Mouse (Mus musculus): Measurements from ENCODE around the gene Arhgap21. TPM values are rescaled to one million over a fixed set of nuclear protein-coding genes. Genes with fewer than 3 reads are reported as not detected.

The Arhgap21 gene
- polyA plus RNA-seq (2017; shearing (Covaris generic)): 7.0 TPM

DNA sequence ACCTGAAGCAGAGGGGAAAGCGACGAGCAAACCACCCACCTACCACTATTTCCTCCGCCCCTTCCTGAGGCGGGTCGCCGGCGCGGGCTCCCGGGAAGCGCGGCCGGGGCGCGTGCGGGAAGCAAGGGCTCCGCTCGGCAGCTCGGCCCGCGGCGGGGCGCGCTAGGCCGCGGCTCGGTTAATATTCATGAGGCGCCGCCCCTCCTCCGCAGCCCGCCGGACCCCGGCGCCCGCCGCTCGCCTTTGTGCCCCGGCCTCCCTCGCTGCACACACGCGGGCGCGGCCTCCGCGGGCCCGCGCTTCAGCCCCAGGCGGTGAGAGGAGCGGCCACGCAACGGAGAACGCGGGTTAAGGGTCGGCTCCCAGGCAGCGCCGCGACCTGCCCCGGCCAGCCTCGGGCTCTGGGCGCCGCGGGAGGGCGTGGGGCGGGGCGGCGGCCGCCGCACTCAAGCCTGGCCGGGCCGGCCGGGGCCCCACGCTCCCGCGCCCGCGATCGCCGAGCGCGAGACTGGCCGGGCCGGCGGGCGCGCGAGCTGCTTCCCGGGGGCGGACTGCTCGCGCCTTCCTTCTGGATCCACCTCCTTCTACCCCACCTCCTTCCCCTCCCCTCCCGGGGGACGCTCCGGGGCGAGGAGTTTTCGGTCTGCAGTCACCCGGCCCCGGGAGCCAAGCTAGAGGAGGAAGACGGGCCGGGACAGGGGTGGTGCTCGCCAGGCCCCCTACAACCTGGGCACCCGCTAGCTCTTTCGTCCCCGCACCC lies at the start of gene Arhgap21:
Gene Arhgap21, minus strand, starts transcription at position 441 of the 760 bp plus-strand sequence.

Other genes starting within 250 kb of the Arhgap21 start
- gene Enkur, start 236.5 kb upstream of the Arhgap21 start, polyA plus RNA-seq (2017; shearing (Covaris generic)): 0.57 TPM
- gene Thnsl1, start 236.8 kb upstream of the Arhgap21 start, polyA plus RNA-seq (2017; shearing (Covaris generic)): 2.5 TPM